Mouse (Mus musculus) CH12.LX (cell line): ENCODE data around the gene Pafah1b3. TPM values are rescaled to one million over a fixed set of nuclear protein-coding genes. Genes with fewer than 3 reads are reported as not detected.
A peak's percentile ranks its signal among the peaks of the same experiment; 100 is the strongest.

Experiments used
- DNase-seq: peaks from one replicate; pipeline ENCODE4 v3.0.0-alpha.2; 2013; ENCODE audit errors: extremely low read depth
- H3K27ac ChIP-seq: 2 replicates; pipeline ENCODE4 v1.5.1; 2012; ENCODE audit warnings: low read depth, mild to moderate bottlenecking, control low read depth, moderate library complexity; ENCODE audit not compliant: insufficient read depth
- H3K27me3 ChIP-seq: replicated peaks from 2 replicates; pipeline ENCODE3; 2012; ENCODE audit warnings: inconsistent platforms
- H3K36me3 ChIP-seq, 2 experiments: replicated peaks in 1 of 2; 2 replicates each; pipeline versions ENCODE3 to v1.6.1; 2012; ENCODE audit warnings: inconsistent platforms in 1 of 2, low read length in 1 of 2, mild to moderate bottlenecking in 1 of 2, mixed read lengths in 1 of 2, moderate library complexity in 1 of 2; ENCODE audit not compliant: control insufficient read depth in 1 of 2, insufficient read depth in 1 of 2
- H3K4me1 ChIP-seq, 2 experiments: 2 replicates each; pipeline ENCODE4 v1.6.1; 2012; ENCODE audit warnings: inconsistent platforms in 1 of 2, moderate library complexity in 1 of 2; ENCODE audit not compliant: insufficient read depth in 2 of 2, control insufficient read depth in 1 of 2
- H3K4me2 ChIP-seq: 2 replicates; pipeline ENCODE4 v1.6.1; 2012; ENCODE audit warnings: low read depth, mild to moderate bottlenecking, control low read depth; ENCODE audit not compliant: poor library complexity, insufficient read depth, severe bottlenecking
- H3K4me3 ChIP-seq, 3 experiments: fragments of 150-350 bp in 1 of 3; sonication (generic) in 1 of 3; replicated peaks in 1 of 3; 2 replicates each; pipeline versions ENCODE3 to v1.5.1; 2011 to 2012; ENCODE audit warnings: low read depth in 2 of 3, low read length in 2 of 3, mild to moderate bottlenecking in 2 of 3, moderate library complexity in 2 of 3, control low read depth in 1 of 3, improper control_type of control experiment in 1 of 3, inconsistent platforms in 1 of 3, mixed read lengths in 1 of 3; ENCODE audit not compliant: poor library complexity in 1 of 3
- H3K79me2 ChIP-seq: replicated peaks from 2 replicates; pipeline ENCODE4 v1.6.1; 2012; ENCODE audit warnings: mild to moderate bottlenecking, moderate library complexity; ENCODE audit not compliant: control insufficient read depth, poor library complexity, insufficient read depth, severe bottlenecking; ENCODE audit errors: extremely low read depth
- H3K9ac ChIP-seq: 2 replicates; pipeline ENCODE4 v1.6.1; 2012; ENCODE audit warnings: low read depth, mild to moderate bottlenecking, control low read depth, moderate library complexity; ENCODE audit not compliant: insufficient read depth
- H3K9me3 ChIP-seq: replicated peaks from 2 replicates; pipeline ENCODE3; 2012; ENCODE audit warnings: low read length, inconsistent platforms, mixed read lengths
- BHLHE40 ChIP-seq: IDR thresholded peaks from 2 replicates; pipeline ENCODE4 v1.6.1; 2011; ENCODE audit warnings: mild to moderate bottlenecking, low read depth, low read length, improper control_type of control experiment
- ELF1 ChIP-seq: IDR thresholded peaks from 2 replicates; pipeline ENCODE4 v1.6.1; 2014; ENCODE audit warnings: low read depth, mild to moderate bottlenecking, inconsistent platforms, low read length, improper control_type of control experiment
- IRF4 ChIP-seq: IDR thresholded peaks from 2 replicates; pipeline ENCODE4 v1.6.1; 2014; ENCODE audit warnings: low read depth, mild to moderate bottlenecking, inconsistent platforms, low read length, improper control_type of control experiment
- KAT2A ChIP-seq: IDR thresholded peaks from 2 replicates; pipeline ENCODE4 v1.6.1; 2012; ENCODE audit warnings: low read length, improper control_type of control experiment, inconsistent platforms; ENCODE audit not compliant: insufficient replicate concordance
- MAFK ChIP-seq: IDR thresholded peaks from 2 replicates; pipeline ENCODE4 v1.6.1; 2011; ENCODE audit warnings: low read length, improper control_type of control experiment; ENCODE audit not compliant: insufficient replicate concordance
- MXI1 ChIP-seq: IDR thresholded peaks from 2 replicates; pipeline ENCODE4 v1.6.1; 2011; ENCODE audit warnings: mild to moderate bottlenecking, low read depth, low read length, improper control_type of control experiment
- MYC ChIP-seq: IDR thresholded peaks from 2 replicates; pipeline ENCODE4 v1.6.1; 2011; ENCODE audit warnings: low read depth, mild to moderate bottlenecking, improper control_type of control experiment, low read length
- NELFE ChIP-seq: IDR thresholded peaks from 2 replicates; pipeline ENCODE4 v1.6.1; 2011; ENCODE audit warnings: low read depth, low read length, improper control_type of control experiment
- RAD21 ChIP-seq: IDR thresholded peaks from 2 replicates; pipeline ENCODE4 v1.6.1; 2011; ENCODE audit warnings: low read depth, mild to moderate bottlenecking, low read length, improper control_type of control experiment, moderate library complexity
- SIN3A ChIP-seq: IDR thresholded peaks from 2 replicates; pipeline ENCODE4 v1.6.1; 2012; ENCODE audit warnings: low read length, improper control_type of control experiment, inconsistent platforms
- UBTF ChIP-seq: IDR thresholded peaks from 2 replicates; pipeline ENCODE4 v1.6.1; 2012; ENCODE audit warnings: low read depth, mild to moderate bottlenecking, inconsistent platforms, low read length, improper control_type of control experiment, moderate library complexity
- USF1 ChIP-seq: IDR thresholded peaks from 2 replicates; pipeline ENCODE4 v1.6.1; 2014; ENCODE audit warnings: low read depth, mild to moderate bottlenecking, inconsistent platforms, low read length, improper control_type of control experiment
- ZMIZ1 ChIP-seq: IDR thresholded peaks from 2 replicates; pipeline ENCODE4 v1.6.1; 2012; ENCODE audit warnings: low read depth, mild to moderate bottlenecking, inconsistent platforms, low read length, improper control_type of control experiment
- dilution Hi-C: fragments of 300-500 bp; cut with MboI; formaldehyde crosslinking; loops from 2 replicates; pipeline ENCODE4 v1.14.3; 2020; ENCODE audit warnings: low sequenced_read_pairs; ENCODE audit not compliant: extremely low pct_unique_long_range_greater_than_20kb, extremely low pct_ligation_motif_present
- in situ Hi-C: fragments of 300-500 bp; cut with MboI; formaldehyde crosslinking; loops from 3 replicates; pipeline ENCODE4 v1.14.3; 2019; ENCODE audit warnings: low sequenced_read_pairs, low pct_ligation_motif_present, low pct_unique_long_range_greater_than_20kb, mixed read lengths
- polyA plus RNA-seq: library from polyadenylated mRNA; unstranded; fragments of >175 nt; gene quantifications from 2 replicates; pipeline ENCODE4 v1.2.1, GENCODE M21; 2012; ENCODE audit warnings: low read depth; ENCODE audit not compliant: insufficient read length
- total RNA-seq, 2 experiments: library from RNA; depleted of rRNA; stranded (reverse); fragments of 300-350 nt in 1 of 2; fragments of >200 nt in 1 of 2; gene quantifications; 2 replicates each; pipeline ENCODE4 v1.2.3; 2012 to 2014

Gene Pafah1b3
- total and polyA plus RNA-seq, 3 experiments, result 5.9 to 50.2 (median 17.6) TPM

- dilution Hi-C loops (no loop called here), in situ Hi-C loops (no loop called here)
- Histone ChIP-seq H3K9me3 (peaks cover 4% of the 10 kb centered on the region), H3K79me2 (peaks cover 9% of the 10 kb centered on the region), H3K4me1 (peaks cover 25 to 49% of the 10 kb centered on the region in 2 experiments), H3K9ac (no peak overlapping the region), H3K4me2 (0 out of 2 replicates have a peak overlapping the region, but pooled peaks have one; percentile 69), H3K27ac (no peak overlapping the region), H3K4me3 (no peak overlapping the region), H3K36me3 (peaks cover 45 to 50% of the 10 kb centered on the region in 2 experiments), H3K27me3 (no peaks in the 10 kb centered on the region)
- no peak for DNase-seq
- TF ChIP-seq UBTF, result no peak
- TF ChIP-seq MAFK, result no peak
- TF ChIP-seq NELFE, result no peak
- TF ChIP-seq USF1, result no peak
- TF ChIP-seq RAD21, result no peak
- TF ChIP-seq BHLHE40, result no peak
- no peak for TF ChIP-seq ELF1
- TF ChIP-seq, all 38 proteins: peak for 0
Measured at GRCm38 (mm10) chr7:25284171-25284570, 13.6 kb downstream of the Pafah1b3 start.

- no peak for DNase-seq
- H3K9ac ChIP-seq, result peak overlapping the region; percentile 88; the same call in 1 of the 2 replicates
- TF ChIP-seq KAT2A (no peak), MXI1 (no peak), IRF4 (peak; percentile 26; the same call in 1 of the 2 replicates), MYC (no peak)
- H3K4me3 ChIP-seq, result peak overlapping the region in 2 of 3 experiments; percentile 70 to 73
- H3K4me1 ChIP-seq, result peaks cover 25 to 50% of the 10 kb centered on the region in 2 experiments
- H3K36me3 ChIP-seq, result peaks cover 40 to 44% of the 10 kb centered on the region in 2 experiments
- dilution Hi-C loops (no loop called here), in situ Hi-C loops (no loop called here)
- H3K27me3 ChIP-seq, result no peaks in the 10 kb centered on the region
- peaks cover 9% of the 10 kb centered on the region for H3K79me2 ChIP-seq
- H3K27ac ChIP-seq, result no peak overlapping the region
- no peaks in the 10 kb centered on the region for H3K9me3 ChIP-seq
- peak overlapping the region; percentile 69; the same call in 1 of the 2 replicates for H3K4me2 ChIP-seq
Measured at GRCm38 (mm10) chr7:25283637-25284036, 14.1 kb downstream of the Pafah1b3 start.

- DNase-seq, result no peak
- H3K79me2 ChIP-seq, result peaks cover 9% of the 10 kb centered on the region
- dilution Hi-C loops, result no loop called here
- H3K9me3 ChIP-seq, result no peaks in the 10 kb centered on the region
- in situ Hi-C loops, result no loop called here
- H3K27ac ChIP-seq, result peak overlapping the region; percentile 3; the same call in 1 of the 2 replicates
- H3K9ac ChIP-seq, result peak overlapping the region; percentile 88
- H3K4me1 ChIP-seq, result peaks cover 27 to 53% of the 10 kb centered on the region in 2 experiments
- TF ChIP-seq SIN3A (0 out of 2 replicates have a peak, but pooled peaks have one; percentile 8), ZMIZ1 (no peak)
- H3K4me2 ChIP-seq, result peak overlapping the region; percentile 69
- H3K36me3 ChIP-seq, result peaks cover 31 to 36% of the 10 kb centered on the region in 2 experiments
- H3K27me3 ChIP-seq, result no peaks in the 10 kb centered on the region
- H3K4me3 ChIP-seq, result peak overlapping the region; percentile 68 to 73 (median 70)
Measured at GRCm38 (mm10) chr7:25282731-25283211, 15.0 kb downstream of the Pafah1b3 start.
